Mouse (Mus musculus): ENCODE measurements around the gene Ptgdr. TPM values are rescaled to one million over a fixed set of nuclear protein-coding genes. Genes with fewer than 3 reads are reported as not detected.

Ptgdr gene
- not detected for polyA plus RNA-seq (2014; fragmentation: Illumina TruSeq; extraction: RNeasy Lipid Tissue Mini Kit (QIAGEN cat#74804); ENCODE audit: low read depth, low replicate concordance)

DNA sequence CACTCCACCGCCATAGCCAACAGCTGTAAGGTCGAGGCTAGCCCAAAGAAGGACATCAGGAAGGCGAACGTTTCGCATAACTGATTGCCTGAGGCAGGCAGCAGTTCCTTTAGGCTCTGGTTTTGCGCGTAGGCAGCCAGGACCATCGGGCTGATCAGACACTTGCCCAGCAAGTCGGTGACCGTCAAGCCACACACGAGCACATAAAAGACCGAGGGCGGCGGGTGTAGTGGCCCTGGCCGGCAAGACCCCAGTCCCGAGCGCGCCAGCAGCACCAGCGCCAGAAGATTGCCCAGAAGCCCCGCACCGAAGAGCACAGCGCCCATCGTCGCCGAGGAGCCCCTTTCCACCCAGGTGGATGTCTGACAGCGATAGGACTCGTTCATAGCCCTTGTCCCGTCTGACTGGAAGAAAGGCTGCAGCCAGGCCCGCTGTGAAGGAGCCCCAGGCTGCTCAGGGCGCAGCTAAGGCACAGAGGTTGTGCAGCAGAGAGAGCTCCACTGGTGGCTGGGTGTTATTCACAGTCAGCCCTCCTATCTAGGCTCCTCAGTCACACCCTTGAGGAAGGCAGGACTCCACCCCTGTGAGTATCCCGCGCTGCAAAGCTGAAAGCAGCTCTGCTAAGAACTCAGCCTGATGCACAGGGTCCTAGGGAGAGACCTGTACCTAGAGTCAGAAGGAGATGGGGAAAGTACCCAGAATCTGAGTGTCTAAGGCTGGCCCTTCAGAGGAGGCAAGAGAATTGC is at the start of gene Ptgdr:
Gene Ptgdr (minus strand): TSS at position 508 of the 746 bp plus-strand sequence.

Other genes with a start within 250 kb of the Ptgdr start
- not detected for gene Gm5624, start 231.4 kb downstream of the Ptgdr start, polyA plus RNA-seq (2014; fragmentation: Illumina TruSeq; extraction: RNeasy Lipid Tissue Mini Kit (QIAGEN cat#74804); ENCODE audit: low read depth, low replicate concordance)
- not detected for gene Gm8257, start 152.9 kb downstream of the Ptgdr start, polyA plus RNA-seq (2014; fragmentation: Illumina TruSeq; extraction: RNeasy Lipid Tissue Mini Kit (QIAGEN cat#74804); ENCODE audit: low read depth, low replicate concordance)
- not detected for gene Gm8267, start 109.0 kb downstream of the Ptgdr start, polyA plus RNA-seq (2014; fragmentation: Illumina TruSeq; extraction: RNeasy Lipid Tissue Mini Kit (QIAGEN cat#74804); ENCODE audit: low read depth, low replicate concordance)
- 0.28 TPM for gene Ptger2, start 128.8 kb upstream of the Ptgdr start, polyA plus RNA-seq (2014; fragmentation: Illumina TruSeq; extraction: RNeasy Lipid Tissue Mini Kit (QIAGEN cat#74804); ENCODE audit: low read depth, low replicate concordance)